Mouse (Mus musculus) G1E-ER4 (cell line): ENCODE results near the gene Fus. TPM values are rescaled to one million over a fixed set of nuclear protein-coding genes. Genes with fewer than 3 reads are reported as not detected.

ENCODE experiments used
- GATA1 ChIP-seq: IDR thresholded peaks from one replicate; pipeline ENCODE4 v1.8.0; 2012; ENCODE audit warnings: low read length, inconsistent platforms
- polyA plus RNA-seq: library from polyadenylated mRNA; stranded (reverse); fragments of >175 nt; gene quantifications from 2 replicates; pipeline ENCODE4 v1.2.3, GENCODE M21; 2012

Fus gene
- polyA plus RNA-seq, 1 experiment, result 702 TPM

- TF ChIP-seq GATA1, result no peak
Measured at GRCm38 (mm10) chr7:127992488-127993340, 25.5 kb downstream of the Fus start.

- TF ChIP-seq GATA1, result no peak
Measured at GRCm38 (mm10) chr7:127993341-127993977, 26.2 kb downstream of the Fus start, which contains the start of gene Pycard. TSS of gene Pycard (minus strand) at chr7:127993867.

DNA sequence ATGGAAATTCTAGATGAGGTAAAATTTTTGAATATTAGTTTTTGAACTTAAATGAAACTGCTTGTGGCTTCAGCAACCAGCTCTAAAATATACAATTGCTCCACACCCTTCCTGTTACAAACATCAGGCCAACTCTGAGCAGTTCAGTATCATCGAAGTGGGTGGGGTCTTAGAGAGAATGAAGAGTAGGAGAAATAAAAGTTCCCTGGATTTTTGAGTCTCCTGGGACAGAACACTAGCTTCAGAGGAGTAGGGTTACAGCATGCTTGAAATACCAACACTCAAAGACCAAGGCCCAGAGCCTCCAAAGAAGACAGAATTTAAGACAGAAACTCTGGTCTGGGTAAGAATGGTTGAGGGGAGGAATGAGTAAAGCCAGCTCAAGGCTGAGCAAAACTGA lies 32.2 kb downstream of the Fus start:
- TF ChIP-seq GATA1, result no peak

GRCm38 (mm10) chr7:128000068-128000950 lies 33.1 kb downstream of the Fus start:
- no peak for TF ChIP-seq GATA1

GRCm38 (mm10) chr7:128003098-128003497 lies 35.8 kb downstream of the Fus start:
- TF ChIP-seq GATA1, result no peak

DNA sequence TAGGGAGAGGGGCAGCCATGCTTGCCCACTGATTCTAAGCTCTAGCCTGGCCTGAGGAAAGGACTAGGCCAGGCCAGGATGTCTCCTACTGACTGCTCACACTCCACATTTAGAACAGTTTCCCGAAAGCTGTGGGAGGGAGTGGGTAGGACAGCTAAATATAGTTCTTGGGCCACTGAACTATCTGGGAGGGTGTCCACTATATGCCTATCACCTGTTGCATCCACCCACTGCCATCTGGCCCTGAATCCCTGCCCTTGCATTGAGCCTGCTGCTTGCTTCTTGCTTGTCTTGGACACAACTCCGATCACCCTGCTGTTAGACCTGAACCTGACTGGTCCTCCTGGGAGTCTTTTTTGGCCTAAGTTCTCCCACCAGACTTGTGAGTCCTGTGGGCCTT lies 36.4 kb downstream of the Fus start, which contains the start of gene Trim72:
Trim72 (plus strand) TSS at position 262 of the 400 bp plus-strand sequence.
- TF ChIP-seq GATA1, result no peak

DNA sequence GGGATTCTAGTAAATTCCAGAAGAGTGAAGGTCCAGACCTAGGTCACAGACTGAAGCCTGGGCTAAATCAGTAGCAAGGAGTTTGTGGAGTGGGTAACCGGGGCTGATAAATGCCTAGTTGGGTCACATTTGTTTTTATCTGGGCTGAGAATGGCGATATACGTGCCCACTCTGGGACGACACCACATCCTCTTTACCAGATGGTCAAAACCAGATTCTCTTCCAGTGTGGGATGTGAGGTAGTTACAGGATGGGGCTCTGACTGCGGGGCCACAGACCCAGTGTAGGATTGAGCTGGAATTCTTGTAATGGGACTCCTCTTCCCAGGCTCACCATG lies 36.9 kb downstream of the Fus start:
- TF ChIP-seq GATA1, result no peak

- TF ChIP-seq GATA1, result no peak
Measured at GRCm38 (mm10) chr7:128004487-128005362, 37.5 kb downstream of the Fus start.

DNA sequence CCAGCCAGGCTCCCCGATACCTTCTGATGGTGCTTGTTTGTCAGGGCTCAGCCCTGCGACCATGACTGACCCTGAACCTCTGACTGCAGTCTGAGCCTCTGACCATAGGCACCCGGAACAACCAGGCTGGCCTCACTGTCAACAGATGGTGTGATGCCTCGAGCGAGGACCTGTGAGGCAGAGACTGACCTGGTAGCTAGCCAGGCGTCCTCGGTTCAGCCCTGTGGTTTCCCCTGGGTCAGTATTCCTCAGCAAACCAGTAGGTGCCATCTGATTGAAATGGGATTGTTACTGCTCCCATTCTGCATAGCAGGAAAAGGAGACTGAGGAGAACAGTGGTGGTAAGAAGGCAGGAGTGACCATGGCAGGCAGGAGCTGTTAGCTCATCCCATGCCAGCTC lies 38.9 kb downstream of the Fus start:
- no peak for TF ChIP-seq GATA1

DNA sequence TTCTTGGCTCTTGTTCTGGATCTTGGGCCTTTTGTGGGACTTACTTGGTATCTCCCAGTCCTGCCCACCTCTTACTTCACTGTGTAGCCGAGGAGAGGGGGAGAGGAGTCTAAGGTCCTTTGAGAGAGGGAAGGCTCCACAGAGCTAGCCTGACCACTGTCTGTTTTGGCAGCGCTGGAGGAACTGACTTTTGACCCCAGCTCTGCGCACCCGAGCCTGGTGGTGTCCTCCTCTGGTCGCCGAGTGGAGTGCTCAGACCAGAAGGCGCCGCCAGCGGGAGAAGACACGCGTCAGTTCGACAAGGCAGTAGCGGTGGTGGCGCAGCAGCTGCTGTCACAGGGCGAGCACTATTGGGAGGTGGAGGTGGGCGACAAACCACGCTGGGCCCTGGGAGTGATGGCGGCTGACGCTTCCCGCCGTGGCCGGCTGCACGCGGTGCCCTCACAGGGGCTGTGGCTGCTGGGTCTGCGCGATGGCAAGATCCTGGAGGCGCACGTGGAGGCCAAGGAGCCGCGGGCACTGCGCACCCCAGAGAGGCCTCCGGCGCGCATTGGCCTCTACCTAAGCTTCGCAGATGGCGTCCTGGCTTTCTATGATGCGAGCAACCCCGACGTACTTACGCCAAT lies 42.6 kb downstream of the Fus start:
- TF ChIP-seq GATA1, result no peak

DNA sequence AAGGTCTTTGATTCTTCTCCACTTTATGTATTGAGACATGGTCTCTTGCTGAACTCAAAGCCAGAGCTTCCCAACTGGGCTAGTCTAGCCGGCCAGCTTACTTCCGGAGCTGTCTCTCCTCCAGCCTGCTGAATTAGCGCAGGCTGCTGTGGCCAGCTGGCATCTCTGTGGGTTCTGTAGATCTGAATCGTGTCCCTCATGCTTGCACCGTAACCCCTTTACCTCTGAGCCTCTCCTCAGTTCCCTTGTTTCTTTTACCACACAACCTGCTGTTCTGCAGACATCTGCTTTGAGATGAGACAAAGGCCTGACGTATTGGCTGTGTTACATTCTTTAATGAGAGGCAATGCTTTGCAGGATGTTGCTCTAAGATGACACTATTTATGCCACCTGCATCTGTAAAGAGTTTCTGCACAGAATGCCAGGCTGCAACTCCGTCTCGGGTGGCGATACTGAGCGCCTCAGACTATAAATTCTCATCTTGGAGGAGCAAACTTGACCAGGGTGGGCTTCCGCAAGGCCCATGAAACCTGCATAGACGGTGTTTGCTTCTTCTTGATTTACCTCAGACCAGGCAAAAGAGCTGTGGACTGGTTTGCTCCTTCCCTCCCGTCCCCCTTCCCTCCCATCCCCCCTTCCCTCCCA lies 45.0 kb downstream of the Fus start:
- no peak for TF ChIP-seq GATA1

- TF ChIP-seq GATA1, result no peak
Measured at GRCm38 (mm10) chr7:128013116-128013515, 45.9 kb downstream of the Fus start.

GRCm38 (mm10) chr7:128016650-128017049 lies 49.4 kb downstream of the Fus start:
- no peak for TF ChIP-seq GATA1

GRCm38 (mm10) chr7:128018275-128018674 lies 51.0 kb downstream of the Fus start:
- TF ChIP-seq GATA1, result no peak
